Mouse (Mus musculus): ENCODE results near the gene Cep85l.

DNA sequence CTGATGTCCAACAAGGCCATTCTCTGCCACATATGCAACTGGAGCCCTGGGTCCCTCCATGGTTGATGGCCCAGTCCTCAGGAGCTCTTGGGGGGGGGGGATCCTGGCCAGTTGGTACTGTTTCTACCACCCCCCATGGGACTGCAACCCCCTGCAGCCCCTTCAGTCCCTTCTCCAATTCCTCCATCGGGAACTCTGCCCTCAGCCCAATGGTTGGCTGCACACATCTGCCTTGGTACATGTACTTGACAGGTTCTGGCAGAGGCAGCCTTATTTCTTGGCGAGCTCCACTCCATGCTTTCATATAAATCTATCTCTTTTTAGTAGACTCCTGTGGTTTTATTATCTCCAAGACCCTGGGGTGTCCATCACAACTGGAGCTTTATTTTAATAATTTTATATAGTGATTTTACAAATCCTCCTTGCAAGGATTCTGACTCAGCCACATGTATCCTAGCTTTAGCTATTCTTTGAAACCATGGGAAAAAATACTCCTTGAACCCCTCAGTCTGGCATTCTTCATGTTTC is 145.6 kb downstream of the Cep85l start:
- TF ChIP-seq CTCF (IDR thresholded peaks at IDR 0.05; ENCODE audit: control insufficient read depth, insufficient read depth, low read length) (no peak), POLR2A (IDR thresholded peaks at IDR 0.05; ENCODE audit: borderline replicate concordance, control insufficient read depth, low read depth, low read length) (no peak)

All from bone marrow, adult 2 months (tissue).